Mouse (Mus musculus) erythroblast, embryonic 14.5 days (primary cell): ENCODE measurements around the gene Ovol3.

Experiments used
- GATA1 ChIP-seq: IDR thresholded peaks from 2 replicates; pipeline ENCODE4 v1.6.1; 2012; ENCODE audit warnings: low read length, inconsistent platforms, mixed read lengths
- TAL1 ChIP-seq: IDR thresholded peaks from 3 replicates; pipeline ENCODE4 v1.6.1; 2012; ENCODE audit warnings: low read length, inconsistent platforms, mixed read lengths

DNA sequence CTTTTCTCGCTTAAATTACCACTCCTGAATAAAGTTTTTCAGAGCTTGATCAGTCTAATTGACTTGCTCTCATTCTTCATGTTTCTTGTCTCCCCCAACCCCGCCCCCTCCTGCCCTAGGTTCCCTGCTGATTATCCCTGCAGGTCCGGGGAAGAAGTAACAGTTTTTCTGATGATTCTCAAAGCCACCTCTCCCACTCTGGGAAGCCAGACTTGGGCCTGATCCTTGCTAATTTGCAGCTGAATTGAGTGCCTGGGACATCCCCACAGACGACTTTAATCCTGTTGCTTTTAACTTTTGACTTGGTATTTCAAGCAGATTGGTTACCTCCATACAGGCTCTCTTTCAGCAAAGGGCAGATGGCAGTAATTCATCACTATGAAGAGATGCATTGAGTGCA is 24.5 kb downstream of the Ovol3 start:
- TF ChIP-seq GATA1 (no peak), TAL1 (no peak)
